Mouse (Mus musculus): Measurements from ENCODE around the gene Tmem95.

DNA sequence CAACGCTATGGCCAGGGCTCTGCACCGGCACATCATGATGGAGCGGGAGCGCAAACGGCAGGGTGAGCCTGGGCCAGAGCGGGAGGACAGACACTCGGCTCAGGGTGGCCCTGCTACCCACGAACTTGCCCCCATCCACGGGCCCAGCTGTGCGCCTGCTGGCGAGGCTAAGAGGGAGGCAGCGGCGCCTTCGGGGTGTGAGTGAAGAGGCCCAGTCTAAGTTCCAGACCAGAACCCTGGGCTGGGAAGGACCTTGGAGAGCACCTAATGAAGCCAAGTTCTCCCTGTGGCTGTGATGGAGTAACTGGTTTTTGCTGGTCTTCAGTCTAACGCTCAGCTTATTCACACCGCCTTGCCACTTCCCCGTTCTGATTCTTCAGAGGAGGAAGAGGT, 36.5 kb upstream of the Tmem95 start:
- TF ChIP-seq EP300 (IDR thresholded peaks at IDR 0.05; ENCODE audit: insufficient read depth, low read depth, low read length) (no peak), CTCF (IDR thresholded peaks at IDR 0.05) (no peak), POLR2A (IDR thresholded peaks at IDR 0.05; ENCODE audit: insufficient read depth, low read depth, low read length) (no peak)
